Comparison of ENCODE assay signal across 23 mouse cellular contexts in genomic region chr6:12397776-12398522, GRCm38 (mm10).
"Had no signal": no experiment of that assay in that cellular context is flagged by ENCODE, and none has a peak within 500 bp of the region (broad histone marks: within the 10 kb centered on the region; RNA-seq: fewer than 3 reads in every experiment).

No protein-coding gene starts in this region.

- H3K4me2 ChIP-seq: intestine, embryonic 15.5 days; limb, embryonic 13.5 days; liver, embryonic 12.5 days; liver, embryonic 15.5 days; lung, embryonic 15.5 days; neural tube, embryonic 12.5 days; stomach, embryonic 15.5 days had no signal

- H3K36me3 ChIP-seq: intestine, embryonic 15.5 days; limb, embryonic 10.5 days; limb, embryonic 13.5 days; liver, embryonic 12.5 days; liver, embryonic 15.5 days; lung, embryonic 15.5 days; midbrain, embryonic 10.5 days; neural tube, embryonic 12.5 days; stomach, embryonic 15.5 days had no signal

- H3K4me1 ChIP-seq: intestine, embryonic 15.5 days; limb, embryonic 10.5 days; limb, embryonic 13.5 days; liver, embryonic 12.5 days; liver, embryonic 15.5 days; lung, embryonic 15.5 days; megakaryocyte, embryonic 14.5 days; midbrain, embryonic 10.5 days; neural tube, embryonic 12.5 days; stomach, embryonic 15.5 days had no signal

- H3K4me3 ChIP-seq: intestine, embryonic 15.5 days; layer of hippocampus, adult 2 months; limb, embryonic 10.5 days; limb, embryonic 13.5 days; liver, embryonic 12.5 days; liver, embryonic 15.5 days; lung, embryonic 15.5 days; megakaryocyte, embryonic 14.5 days; midbrain, embryonic 10.5 days; neural tube, embryonic 12.5 days; stomach, embryonic 15.5 days had no signal

- ATAC-seq: intestine, embryonic 15.5 days; liver, embryonic 12.5 days had no signal

- H3K9me3 ChIP-seq: intestine, embryonic 15.5 days; limb, embryonic 10.5 days; limb, embryonic 13.5 days; liver, embryonic 12.5 days; liver, embryonic 15.5 days; lung, embryonic 15.5 days; megakaryocyte, embryonic 14.5 days; midbrain, embryonic 10.5 days; neural tube, embryonic 12.5 days; stomach, embryonic 15.5 days had no signal

- H3K27ac ChIP-seq: intestine, embryonic 15.5 days; layer of hippocampus, adult 2 months; limb, embryonic 10.5 days; limb, embryonic 13.5 days; liver, embryonic 12.5 days; liver, embryonic 15.5 days; lung, embryonic 15.5 days; midbrain, embryonic 10.5 days; neural tube, embryonic 12.5 days; stomach, embryonic 15.5 days had no signal

- DNase-seq: kidney, adult 11 months; kidney, adult 8-10 months; kidney, postnatal 14 days; layer of hippocampus, adult 9-11 months; liver; lung, adult 18-20 months; lung, postnatal 10 days; lung, postnatal 36 days; right cerebral cortex, adult 18-20 months; right cerebral cortex, postnatal 25 days; spleen, adult 18-20 months; thymus, postnatal 25 days had no signal

- H3K9ac ChIP-seq: intestine, embryonic 15.5 days; limb, embryonic 13.5 days; liver, embryonic 12.5 days; liver, embryonic 15.5 days; lung, embryonic 15.5 days; neural tube, embryonic 12.5 days; stomach, embryonic 15.5 days had no signal

- H3K27me3 ChIP-seq: intestine, embryonic 15.5 days; limb, embryonic 13.5 days; liver, embryonic 12.5 days; liver, embryonic 15.5 days; lung, embryonic 15.5 days; megakaryocyte, embryonic 14.5 days; neural tube, embryonic 12.5 days; stomach, embryonic 15.5 days had no signal
